Mouse (Mus musculus): Measurements from ENCODE around the gene Glyatl3.

DNA sequence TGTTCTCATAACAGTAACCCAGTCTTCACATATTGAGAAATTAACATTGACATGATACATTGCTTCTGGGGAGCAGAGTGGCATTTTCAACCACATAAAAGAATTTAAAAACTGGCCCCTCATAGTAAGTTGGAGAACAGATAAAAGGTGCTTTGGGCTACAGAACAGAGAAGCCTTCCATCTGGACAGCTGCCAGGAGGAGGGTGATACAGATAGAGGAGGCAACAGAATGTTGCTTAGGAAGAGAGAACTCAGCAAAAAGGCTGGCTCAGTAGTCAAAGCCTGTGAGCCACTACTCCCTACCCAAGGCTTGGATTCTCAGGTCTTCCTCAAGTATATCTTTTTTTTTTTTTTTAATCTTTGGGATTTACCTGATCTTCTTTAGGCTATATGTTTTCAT is 59.1 kb downstream of the Glyatl3 start:
- no peak for TF ChIP-seq CTCF (IDR thresholded peaks at IDR 0.05; ENCODE audit: control insufficient read depth, insufficient read depth, low read length)
- no peak for TF ChIP-seq POLR2A (IDR thresholded peaks at IDR 0.05; ENCODE audit: borderline replicate concordance, control insufficient read depth, low read depth, low read length)

Measured in bone marrow, adult 2 months (tissue).